Mouse (Mus musculus) midbrain, embryonic 14.5 days (tissue): ENCODE results near the gene Foxl1. TPM values are rescaled to one million over a fixed set of nuclear protein-coding genes. Genes with fewer than 3 reads are reported as not detected.

Experiments
- ATAC-seq: fragments of 200-750 bp; cut with Nextera tagmentation; 2 replicates; pipeline ENCODE4 v1.8.0; 2017; ENCODE audit warnings: moderate number of reproducible peaks, moderate library complexity; ENCODE audit not compliant: low FRiP score, low TSS enrichment
- DNase-seq: peaks from one replicate; pipeline ENCODE4 v3.0.0-alpha.2; 2015
- H3K27ac ChIP-seq: fragments of 300-500 bp; sonication (generic); replicated peaks from 2 replicates; pipeline ENCODE4 v1.5.1; 2014; ENCODE audit warnings: mild to moderate bottlenecking, low read depth, low read length, moderate library complexity
- H3K27me3 ChIP-seq: fragments of 300-500 bp; sonication (generic); 2 replicates; pipeline ENCODE4 v1.6.1; 2014; ENCODE audit warnings: low read length, control low read depth, mixed read lengths; ENCODE audit not compliant: control insufficient read depth, insufficient read depth
- H3K36me3 ChIP-seq: fragments of 300-500 bp; sonication (generic); 2 replicates; pipeline ENCODE4 v1.6.1; 2014; ENCODE audit warnings: low read length, control low read depth; ENCODE audit not compliant: control insufficient read depth, insufficient read depth
- H3K4me1 ChIP-seq: fragments of 300-500 bp; sonication (generic); 2 replicates; pipeline ENCODE4 v1.6.1; 2014; ENCODE audit warnings: mild to moderate bottlenecking, antibody characterized with exemption, low read length, control low read depth; ENCODE audit not compliant: control insufficient read depth, insufficient read depth
- H3K4me2 ChIP-seq: fragments of 300-500 bp; sonication (generic); 2 replicates; pipeline ENCODE4 v1.6.1; 2014; ENCODE audit warnings: mild to moderate bottlenecking, low read length, moderate library complexity
- H3K4me3 ChIP-seq: fragments of 300-500 bp; sonication (generic); replicated peaks from 2 replicates; pipeline ENCODE4 v1.5.1; 2014; ENCODE audit warnings: low read depth, low read length
- H3K9ac ChIP-seq: fragments of 300-500 bp; sonication (generic); replicated peaks from 2 replicates; pipeline ENCODE4 v1.6.1; 2014; ENCODE audit warnings: mild to moderate bottlenecking, low read length, moderate library complexity
- H3K9me3 ChIP-seq: fragments of 300-500 bp; sonication (generic); 2 replicates; pipeline ENCODE4 v1.6.1; 2016; ENCODE audit warnings: low read length, control low read depth, mixed read lengths; ENCODE audit not compliant: control insufficient read depth
- WGBS: fragments of 180-500 bp; shearing (Covaris S2); extraction: QIAGEN DNeasy Blood & Tissue Kit; methylation state at CpG from one replicate; pipeline ENCODE4 v1.1.7; 2014; 5-methylcytosine and 5-hydroxymethylcytosine counted together
- polyA plus RNA-seq: library from polyadenylated mRNA; unstranded; fragments of >200 nt; fragmentation: Nextera tagmentation; extraction: Ambion mirVana; gene quantifications from 2 replicates; pipeline ENCODE4 v1.2.1, GENCODE M21; 2014

Foxl1 gene
- polyA plus RNA-seq, 1 experiment from 2014 or later, result not detected

DNA sequence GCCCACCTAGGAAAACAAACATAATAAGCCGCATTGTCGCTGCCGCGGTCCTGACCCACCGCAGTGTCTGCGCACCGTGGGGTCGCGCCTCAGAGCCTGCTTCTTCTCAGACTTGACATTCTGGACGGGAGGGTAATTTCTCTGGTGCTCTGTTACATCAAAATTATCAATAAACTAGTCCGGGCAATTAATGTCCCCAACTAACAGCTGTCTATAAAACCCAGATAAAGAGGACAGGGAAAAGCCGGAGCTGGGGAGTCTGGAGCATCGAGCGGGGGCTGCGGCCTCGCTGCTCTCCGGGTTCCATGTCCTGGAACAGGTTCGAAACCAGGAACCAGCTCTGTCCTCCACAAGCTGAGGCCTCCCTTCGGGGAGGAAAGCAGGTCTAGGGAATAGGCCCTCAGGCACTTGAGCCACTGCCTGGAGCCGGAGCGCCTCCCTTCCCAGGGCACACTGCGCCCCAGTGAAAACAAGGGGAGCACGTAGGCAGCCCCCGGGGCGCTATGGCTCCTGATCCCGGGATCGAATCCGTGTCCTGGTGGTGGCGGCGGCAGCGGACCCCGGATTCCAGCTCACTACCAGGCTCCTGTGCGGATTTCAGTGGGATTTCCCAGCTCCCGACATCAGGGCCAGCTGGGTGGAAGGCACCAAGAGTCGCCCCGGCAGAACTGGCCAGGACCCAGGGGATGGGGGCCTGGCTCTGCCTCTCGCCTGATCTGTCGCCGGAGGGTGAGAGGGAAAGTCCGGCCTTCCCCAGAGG, 38.7 kb upstream of the Foxl1 start:
- H3K9me3 ChIP-seq, result no peaks in the 10 kb centered on the region
- WGBS, result 2% methylated on average over 40 of the region's 40 CpGs
- no peak overlapping the region for H3K27ac ChIP-seq
- peaks cover 3% of the 10 kb centered on the region; the same call in 1 of the 2 replicates for H3K4me1 ChIP-seq
- H3K36me3 ChIP-seq, result no peaks in the 10 kb centered on the region
- no peak overlapping the region for H3K4me3 ChIP-seq
- H3K9ac ChIP-seq, result no peak overlapping the region
- H3K4me2 ChIP-seq, result no peak overlapping the region
- DNase-seq (no peak), ATAC-seq (no peak)
- H3K27me3 ChIP-seq, result peaks cover 95% of the 10 kb centered on the region

- no peaks in the 10 kb centered on the region for H3K4me1 ChIP-seq
- no peaks in the 10 kb centered on the region for H3K36me3 ChIP-seq
- no peaks in the 10 kb centered on the region for H3K9me3 ChIP-seq
- DNase-seq, result no peak
- H3K27me3 ChIP-seq, result peaks cover 87% of the 10 kb centered on the region
- no peak overlapping the region for H3K4me3 ChIP-seq
- 2% methylated on average over 32 of the region's 32 CpGs for WGBS
- no peak for ATAC-seq
- no peak overlapping the region for H3K27ac ChIP-seq
- no peak overlapping the region for H3K9ac ChIP-seq
- no peak overlapping the region for H3K4me2 ChIP-seq
These were observed 37.9 kb upstream of the Foxl1 start for GRCm38 (mm10) chr8:121089631-121090380.

- 0% methylated on average over 1 of the region's 1 CpGs for WGBS
- no peak for DNase-seq
- peaks cover 78% of the 10 kb centered on the region for H3K27me3 ChIP-seq
These were observed 37.0 kb upstream of the Foxl1 start for GRCm38 (mm10) chr8:121090716-121091115.

DNA sequence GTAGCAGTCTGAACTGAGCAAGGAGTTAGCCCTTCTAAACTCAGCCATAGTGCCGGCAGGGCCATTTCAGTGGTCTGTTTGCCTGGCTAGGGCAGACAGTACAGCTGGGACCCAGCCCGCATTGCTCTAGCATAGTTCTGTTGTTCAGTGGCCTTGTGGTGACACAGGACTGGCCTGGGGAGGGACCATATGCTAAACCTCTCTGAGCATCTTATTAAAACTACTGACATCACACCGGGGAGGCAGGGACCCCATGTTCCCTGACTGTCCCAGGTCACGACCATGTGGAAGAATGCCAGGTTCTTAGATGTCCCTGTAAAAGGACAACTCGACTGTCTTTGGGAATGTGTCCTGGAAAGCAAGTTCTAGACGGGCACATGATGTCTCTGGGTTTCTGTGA, 35.6 kb upstream of the Foxl1 start:
- 34% methylated on average over 6 of the region's 6 CpGs for WGBS
- no peak for DNase-seq

More at GRCm38 (mm10) chr8:121090716-121091115, 37.0 kb upstream of the Foxl1 start:
- H3K4me3 ChIP-seq, result no peak overlapping the region
- no peaks in the 10 kb centered on the region for H3K36me3 ChIP-seq
- H3K9ac ChIP-seq, result no peak overlapping the region
- H3K9me3 ChIP-seq, result no peaks in the 10 kb centered on the region
- no peak overlapping the region for H3K27ac ChIP-seq
- H3K4me1 ChIP-seq, result no peaks in the 10 kb centered on the region
- H3K4me2 ChIP-seq, result no peak overlapping the region
- ATAC-seq, result no peak

GRCm38 (mm10) chr8:121092627-121093026, 35.1 kb upstream of the Foxl1 start:
- Histone ChIP-seq H3K27me3 (peaks cover 59% of the 10 kb centered on the region), H3K36me3 (peaks cover 7% of the 10 kb centered on the region), H3K4me3 (no peak overlapping the region), H3K4me2 (no peak overlapping the region), H3K9me3 (no peaks in the 10 kb centered on the region), H3K27ac (no peak overlapping the region), H3K9ac (no peak overlapping the region), H3K4me1 (no peaks in the 10 kb centered on the region)
- ATAC-seq (peak; percentile 63; the same call in 1 of the 2 replicates), DNase-seq (peak; percentile 95)
- 3% methylated on average over 16 of the region's 16 CpGs for WGBS

More for the DNA sequence above, 35.6 kb upstream of the Foxl1 start:
- H3K27me3 ChIP-seq, result peaks cover 64% of the 10 kb centered on the region
- peaks cover 2% of the 10 kb centered on the region for H3K36me3 ChIP-seq
- no peaks in the 10 kb centered on the region for H3K4me1 ChIP-seq
- H3K4me3 ChIP-seq, result no peak overlapping the region
- no peaks in the 10 kb centered on the region for H3K9me3 ChIP-seq
- H3K9ac ChIP-seq, result no peak overlapping the region
- H3K4me2 ChIP-seq, result no peak overlapping the region
- H3K27ac ChIP-seq, result no peak overlapping the region
- ATAC-seq, result no peak

DNA sequence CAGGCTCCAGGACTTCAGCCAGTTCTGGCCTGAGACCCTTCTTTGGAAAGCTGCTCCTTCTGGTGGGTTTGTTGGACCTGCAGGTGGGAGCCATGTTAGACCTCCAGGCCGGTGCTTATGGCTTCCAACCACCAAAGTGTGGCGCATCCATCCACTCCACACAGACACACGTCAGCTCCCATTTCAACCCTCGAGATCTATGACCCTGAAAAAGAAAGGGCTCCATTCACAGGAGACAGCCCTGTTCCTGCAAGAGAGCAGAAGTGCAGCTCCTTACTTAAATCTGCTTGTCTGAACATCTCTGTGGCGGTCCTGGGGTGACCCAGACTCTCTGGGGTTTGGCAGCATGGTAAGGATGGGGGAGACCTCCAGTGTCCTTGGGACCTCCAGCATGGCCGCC, 34.2 kb upstream of the Foxl1 start:
- Histone ChIP-seq H3K4me3 (no peak overlapping the region), H3K9me3 (no peaks in the 10 kb centered on the region), H3K4me2 (no peak overlapping the region), H3K4me1 (no peaks in the 10 kb centered on the region), H3K9ac (no peak overlapping the region), H3K27me3 (peaks cover 52% of the 10 kb centered on the region), H3K36me3 (peaks cover 16% of the 10 kb centered on the region), H3K27ac (no peak overlapping the region)
- no peak for ATAC-seq
- WGBS, result 65% methylated on average over 6 of the region's 6 CpGs
- no peak for DNase-seq

DNA sequence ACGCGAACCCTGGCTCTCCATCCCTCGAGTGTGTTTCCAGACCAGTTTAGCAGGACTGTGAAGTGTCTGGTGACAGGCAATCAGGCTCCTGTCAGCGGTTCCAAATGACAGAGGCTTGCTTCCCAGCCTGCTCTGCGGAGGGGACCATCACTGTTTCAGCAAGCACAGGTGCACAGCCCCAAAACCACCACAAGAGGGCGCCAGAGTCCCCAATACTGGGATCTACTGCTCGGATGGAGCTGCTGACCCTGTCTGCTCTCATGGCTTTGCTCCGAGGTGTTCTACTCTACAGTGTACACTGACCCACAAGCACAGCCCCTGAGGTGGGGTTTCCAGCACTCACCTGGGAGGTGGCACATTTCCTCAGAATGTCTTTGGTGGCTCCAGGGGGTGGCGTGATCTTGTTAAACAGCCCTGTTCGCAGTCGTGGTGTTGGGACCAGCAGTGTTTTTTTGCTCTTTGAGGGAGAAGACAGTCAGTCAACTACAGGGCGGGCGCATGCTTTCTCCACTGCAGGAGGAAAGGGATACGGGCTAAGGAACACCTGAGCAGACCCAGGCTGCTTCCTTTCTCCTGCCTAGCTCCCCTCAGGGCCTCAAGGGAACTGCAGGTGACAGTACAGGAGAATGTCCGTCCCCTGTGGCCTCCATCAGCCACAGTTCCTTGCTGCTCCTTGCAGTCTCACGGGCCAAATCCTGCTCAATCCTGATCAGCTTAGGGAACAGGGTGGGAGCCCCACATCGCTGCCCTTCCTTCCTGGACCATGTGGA, 23.5 kb upstream of the Foxl1 start:
- H3K27ac ChIP-seq, result no peak overlapping the region
- ATAC-seq (no peak), DNase-seq (peak; percentile 91)
- no peak overlapping the region for H3K4me3 ChIP-seq
- 55% methylated on average over 17 of the region's 17 CpGs for WGBS
- no peaks in the 10 kb centered on the region for H3K27me3 ChIP-seq
- peaks cover 6% of the 10 kb centered on the region for H3K4me1 ChIP-seq
- H3K36me3 ChIP-seq, result peaks cover 47% of the 10 kb centered on the region
- H3K9ac ChIP-seq, result no peak overlapping the region
- no peaks in the 10 kb centered on the region for H3K9me3 ChIP-seq
- no peak overlapping the region for H3K4me2 ChIP-seq
